Mouse (Mus musculus): ENCODE data around the gene S100a11. TPM values are rescaled to one million over a fixed set of nuclear protein-coding genes. Genes with fewer than 3 reads are reported as not detected.
A peak's percentile ranks its signal among the peaks of the same experiment; 100 is the strongest.

Gene S100a11
- total and polyA plus RNA-seq, 3 experiments, result 0.32 TPM; not detected in 2

DNA sequence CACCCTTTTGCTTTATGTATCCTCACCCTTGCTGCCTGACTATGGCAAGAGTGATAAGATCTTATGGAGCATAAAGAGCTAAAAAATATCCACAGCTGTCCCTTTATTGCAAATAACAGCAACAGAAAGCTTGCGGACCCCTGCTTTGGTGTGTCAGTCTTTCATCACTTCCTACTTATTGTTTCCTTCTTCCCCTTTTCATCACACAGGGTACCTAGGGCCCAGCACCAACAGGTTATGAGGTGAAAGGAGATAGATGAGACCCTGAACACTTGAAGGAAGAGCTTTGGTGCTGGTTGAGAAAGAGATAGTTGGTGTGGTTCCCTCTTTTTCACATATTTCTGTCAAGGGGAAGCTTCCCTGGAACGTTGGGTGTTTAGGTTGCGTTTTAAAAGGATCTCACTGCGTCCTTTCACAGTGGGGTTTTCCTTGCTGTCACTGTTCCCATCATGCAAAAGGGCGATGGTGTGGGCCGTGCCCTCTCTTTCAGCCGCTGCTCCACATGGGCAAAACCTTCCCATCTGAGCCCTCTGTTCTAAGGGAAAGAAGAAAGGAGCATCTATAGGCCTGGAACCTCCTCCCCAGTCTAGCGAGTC is 1.3 kb downstream of the S100a11 start:
- no peak overlapping the region for H3K4me3 ChIP-seq (ENCODE audit: control insufficient read depth in 1 of 2, insufficient read depth in 1 of 2, low read depth in 2 of 2, low read length in 2 of 2)

DNA sequence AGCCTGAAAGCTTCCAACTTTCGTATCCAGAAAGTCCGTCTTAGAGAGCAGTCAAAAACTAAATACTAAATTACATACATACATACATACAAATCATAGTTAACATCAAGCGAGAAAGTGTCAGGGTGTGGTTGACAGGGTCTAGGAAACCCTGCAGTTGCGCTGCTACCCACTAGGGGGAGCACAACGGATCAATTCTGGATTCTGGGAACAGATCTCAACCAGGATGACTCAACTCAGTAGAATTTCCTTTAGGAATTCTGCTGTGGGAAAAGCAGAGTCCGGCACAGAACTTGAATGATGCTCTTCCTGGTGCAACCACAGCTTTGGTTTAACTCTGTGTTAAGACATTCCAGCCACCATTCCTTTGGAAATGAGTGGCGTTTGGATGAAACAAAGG is 2.3 kb downstream of the S100a11 start:
- TF ChIP-seq ZC3H11A (IDR thresholded peaks at IDR 0.05; ENCODE audit: low read depth, low read length), result peak; percentile 42; the same call in 1 of the 2 replicates
- no peak for TF ChIP-seq CHD1 (IDR thresholded peaks at IDR 0.05; ENCODE audit: low read depth, low read length)
- peak; percentile 48 for TF ChIP-seq RAD21 (IDR thresholded peaks at IDR 0.05; ENCODE audit: low read depth, low read length)
- TF ChIP-seq CTCF (IDR thresholded peaks at IDR 0.05 in 2 of 3, conservative IDR thresholded peaks at IDR 0.05 in 1 of 3; ENCODE audit: control insufficient read depth in 1 of 3, insufficient read depth in 1 of 3, low read depth in 2 of 3, low read length in 3 of 3, poor library complexity in 1 of 3, severe bottlenecking in 1 of 3), result peak; percentile 77 to 87 (median 81)
- no peak for TF ChIP-seq BHLHE40 (IDR thresholded peaks at IDR 0.05; ENCODE audit: borderline replicate concordance, low read depth, low read length)
- TF ChIP-seq SMC3 (IDR thresholded peaks at IDR 0.05; ENCODE audit: low read depth, low read length), result peak; percentile 84
- no peak overlapping the region for H3K27ac ChIP-seq (ENCODE audit: control insufficient read depth, low read depth, low read length)
- peak; percentile 36 for DNase-seq (ENCODE audit: low read depth, low spot score)
- no peaks in the 10 kb centered on the region for H3K27me3 ChIP-seq (ENCODE audit: control insufficient read depth in 1 of 2, insufficient read depth in 2 of 2, low read length in 2 of 2)
- no peaks in the 10 kb centered on the region for H3K79me2 ChIP-seq (ENCODE audit: control insufficient read depth, insufficient read depth, low read length, poor library complexity)
- H3K9ac ChIP-seq (ENCODE audit: control insufficient read depth, low read depth, low read length, poor library complexity, severe bottlenecking), result no peak overlapping the region
- no peaks in the 10 kb centered on the region for H3K36me3 ChIP-seq (ENCODE audit: control insufficient read depth in 1 of 2, insufficient read depth in 2 of 2, low read length in 2 of 2)
- no peaks in the 10 kb centered on the region for H3K9me3 ChIP-seq (replicated peaks; ENCODE audit: insufficient read depth, low read length)
- H3K4me3 ChIP-seq (ENCODE audit: control insufficient read depth in 1 of 2, insufficient read depth in 1 of 2, low read depth in 2 of 2, low read length in 2 of 2), result no peak overlapping the region
- H3K4me1 ChIP-seq (ENCODE audit: control insufficient read depth in 1 of 2, insufficient read depth in 2 of 2, low read length in 2 of 2), result no peaks in the 10 kb centered on the region

More for the DNA sequence above, 1.3 kb downstream of the S100a11 start:
- Histone ChIP-seq H3K4me1 (ENCODE audit: control insufficient read depth in 1 of 2, insufficient read depth in 2 of 2, low read length in 2 of 2) (no peaks in the 10 kb centered on the region), H3K79me2 (ENCODE audit: control insufficient read depth, insufficient read depth, low read length, poor library complexity) (no peaks in the 10 kb centered on the region), H3K27me3 (ENCODE audit: control insufficient read depth in 1 of 2, insufficient read depth in 2 of 2, low read length in 2 of 2) (no peaks in the 10 kb centered on the region), H3K36me3 (ENCODE audit: control insufficient read depth in 1 of 2, insufficient read depth in 2 of 2, low read length in 2 of 2) (no peaks in the 10 kb centered on the region), H3K9ac (ENCODE audit: control insufficient read depth, low read depth, low read length, poor library complexity, severe bottlenecking) (no peak overlapping the region), H3K9me3 (replicated peaks; ENCODE audit: insufficient read depth, low read length) (no peaks in the 10 kb centered on the region), H3K27ac (ENCODE audit: control insufficient read depth, low read depth, low read length) (no peak overlapping the region)
- TF ChIP-seq KAT2A (conservative IDR thresholded peaks at IDR 0.05; ENCODE audit: low read depth, low read length) (no peak), BHLHE40 (IDR thresholded peaks at IDR 0.05; ENCODE audit: borderline replicate concordance, low read depth, low read length) (no peak), POLR2AphosphoS2 (IDR thresholded peaks at IDR 0.05; ENCODE audit: low read length) (no peak), MAZ (IDR thresholded peaks at IDR 0.05; ENCODE audit: low read depth, low read length) (no peak), EP300 (IDR thresholded peaks at IDR 0.05; ENCODE audit: low read depth in 1 of 2, low read length in 2 of 2) (no peak), ZC3H11A (IDR thresholded peaks at IDR 0.05; ENCODE audit: low read depth, low read length) (no peak), POLR2A (IDR thresholded peaks at IDR 0.05; ENCODE audit: control insufficient read depth in 1 of 2, insufficient read depth in 1 of 2, low read depth in 1 of 2, low read length in 2 of 2, poor library complexity in 1 of 2) (no peak), TBP (IDR thresholded peaks at IDR 0.05; ENCODE audit: low read depth, low read length) (no peak), CTCF (IDR thresholded peaks at IDR 0.05 in 2 of 3, conservative IDR thresholded peaks at IDR 0.05 in 1 of 3; ENCODE audit: control insufficient read depth in 1 of 3, insufficient read depth in 1 of 3, low read depth in 2 of 3, low read length in 3 of 3, poor library complexity in 1 of 3, severe bottlenecking in 1 of 3) (no peak)
- no peak for DNase-seq (ENCODE audit: low read depth, low spot score)

DNA sequence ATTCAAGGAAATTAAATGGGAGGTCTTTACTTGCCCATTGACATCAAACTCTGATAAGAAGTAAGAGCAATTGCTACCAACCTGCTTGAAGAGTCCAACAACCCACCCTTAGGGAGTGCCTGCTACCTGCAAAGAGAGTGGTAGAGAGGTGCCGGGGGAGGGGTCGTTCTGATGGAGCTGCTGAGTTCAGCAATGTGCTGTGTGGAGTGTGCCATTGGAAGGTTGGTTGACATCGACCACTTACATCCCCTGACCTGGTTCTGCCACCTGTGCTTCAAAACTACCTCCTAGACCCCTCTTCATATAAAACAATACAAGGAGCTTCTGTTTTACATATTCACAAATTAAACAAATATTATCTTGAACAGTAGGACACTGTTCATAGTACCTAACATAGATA is 7.0 kb downstream of the S100a11 start:
- Histone ChIP-seq H3K9me3 (replicated peaks; ENCODE audit: insufficient read depth, low read length) (no peaks in the 10 kb centered on the region), H3K27ac (ENCODE audit: control insufficient read depth, low read depth, low read length) (no peak overlapping the region), H3K36me3 (ENCODE audit: control insufficient read depth in 1 of 2, insufficient read depth in 2 of 2, low read length in 2 of 2) (no peaks in the 10 kb centered on the region), H3K9ac (ENCODE audit: control insufficient read depth, low read depth, low read length, poor library complexity, severe bottlenecking) (no peak overlapping the region), H3K4me1 (ENCODE audit: control insufficient read depth in 1 of 2, insufficient read depth in 2 of 2, low read length in 2 of 2) (no peaks in the 10 kb centered on the region), H3K4me3 (ENCODE audit: control insufficient read depth in 1 of 2, insufficient read depth in 1 of 2, low read depth in 2 of 2, low read length in 2 of 2) (no peak overlapping the region), H3K79me2 (ENCODE audit: control insufficient read depth, insufficient read depth, low read length, poor library complexity) (no peaks in the 10 kb centered on the region), H3K27me3 (ENCODE audit: control insufficient read depth in 1 of 2, insufficient read depth in 2 of 2, low read length in 2 of 2) (no peaks in the 10 kb centered on the region)
- no peak for DNase-seq (ENCODE audit: low read depth, low spot score)
- TF ChIP-seq ELF1 (IDR thresholded peaks at IDR 0.05; ENCODE audit: low read depth, low read length) (no peak), MEF2A (IDR thresholded peaks at IDR 0.05; ENCODE audit: extremely low read depth, insufficient replicate concordance, low read depth, low read length, poor library complexity, severe bottlenecking) (no peak), CTCF (IDR thresholded peaks at IDR 0.05 in 2 of 3, conservative IDR thresholded peaks at IDR 0.05 in 1 of 3; ENCODE audit: control insufficient read depth in 1 of 3, insufficient read depth in 1 of 3, low read depth in 2 of 3, low read length in 3 of 3, poor library complexity in 1 of 3, severe bottlenecking in 1 of 3) (no peak), TAL1 (IDR thresholded peaks at IDR 0.05; ENCODE audit: low read length) (no peak), ETS1 (IDR thresholded peaks at IDR 0.05; ENCODE audit: low read depth, low read length) (no peak), MYC (IDR thresholded peaks at IDR 0.05; ENCODE audit: low read depth, low read length) (no peak), POLR2AphosphoS2 (IDR thresholded peaks at IDR 0.05; ENCODE audit: low read length) (no peak), ZNF384 (IDR thresholded peaks at IDR 0.05; ENCODE audit: low read depth, low read length) (no peak), MAFK (IDR thresholded peaks at IDR 0.05; ENCODE audit: borderline replicate concordance, low read depth, low read length) (no peak)

All from MEL (cell line).